Mouse (Mus musculus) neural tube, embryonic 12.5 days (tissue): Measurements from ENCODE around the gene Mrgprh. TPM values are rescaled to one million over a fixed set of nuclear protein-coding genes. Genes with fewer than 3 reads are reported as not detected.

ENCODE experiments used
- ATAC-seq: fragments of 200-750 bp; cut with Nextera tagmentation; 2 replicates; pipeline ENCODE4 v1.8.0; 2017; ENCODE audit warnings: low read depth, mild to moderate bottlenecking, moderate TSS enrichment, moderate library complexity; ENCODE audit not compliant: low FRiP score
- H3K27ac ChIP-seq: fragments of 300-500 bp; sonication (generic); 2 replicates; pipeline ENCODE4 v1.5.1; 2016
- H3K27me3 ChIP-seq: fragments of 300-500 bp; sonication (generic); replicated peaks from 2 replicates; pipeline ENCODE4 v1.6.1; 2016; ENCODE audit warnings: mild to moderate bottlenecking
- H3K36me3 ChIP-seq: fragments of 300-500 bp; sonication (generic); 2 replicates; pipeline ENCODE4 v1.6.1; 2016; ENCODE audit warnings: mild to moderate bottlenecking
- H3K4me1 ChIP-seq: fragments of 300-500 bp; sonication (generic); 2 replicates; pipeline ENCODE4 v1.6.1; 2016
- H3K4me2 ChIP-seq: fragments of 300-500 bp; sonication (generic); replicated peaks from 2 replicates; pipeline ENCODE4 v1.6.1; 2016; ENCODE audit warnings: mild to moderate bottlenecking
- H3K4me3 ChIP-seq: fragments of 300-500 bp; sonication (generic); 2 replicates; pipeline ENCODE4 v1.5.1; 2016
- H3K9ac ChIP-seq: fragments of 300-500 bp; sonication (generic); 2 replicates; pipeline ENCODE4 v1.6.1; 2016; ENCODE audit warnings: mild to moderate bottlenecking
- H3K9me3 ChIP-seq: fragments of 300-500 bp; sonication (generic); 2 replicates; pipeline ENCODE4 v1.6.1; 2016; ENCODE audit warnings: mild to moderate bottlenecking
- WGBS: fragments of 180-500 bp; shearing (Covaris S2); methylation state at CpG from one replicate; pipeline ENCODE4 v1.1.7; 2016; 5-methylcytosine and 5-hydroxymethylcytosine counted together
- polyA plus RNA-seq: library from polyadenylated mRNA; unstranded; fragments of >200 nt; fragmentation: Nextera tagmentation; extraction: Ambion mirVana; gene quantifications from 2 replicates; pipeline ENCODE4 v1.2.1, GENCODE M21; 2016

Mrgprh gene
- polyA plus RNA-seq = not detected in 2 replicates

GRCm38 (mm10) chr17:12875734-12876133, at the start of gene Mrgprh:
TSS of gene Mrgprh (plus strand) at chr17:12876034.
- ATAC-seq = no peak
- Histone ChIP-seq H3K9ac (no peak within 1 kb of the TSS), H3K4me3 (no peak within 1 kb of the TSS), H3K4me2 (no peak within 1 kb of the TSS), H3K27ac (no peak within 1 kb of the TSS), H3K27me3 (no peaks in the 10 kb centered on the region), H3K9me3 (no peaks in the 10 kb centered on the region), H3K4me1 (no peaks in the 10 kb centered on the region; the same call in 1 of the 2 replicates), H3K36me3 (no peaks in the 10 kb centered on the region)
- WGBS = 77% methylated on average over 5 of the region's 5 CpGs

DNA sequence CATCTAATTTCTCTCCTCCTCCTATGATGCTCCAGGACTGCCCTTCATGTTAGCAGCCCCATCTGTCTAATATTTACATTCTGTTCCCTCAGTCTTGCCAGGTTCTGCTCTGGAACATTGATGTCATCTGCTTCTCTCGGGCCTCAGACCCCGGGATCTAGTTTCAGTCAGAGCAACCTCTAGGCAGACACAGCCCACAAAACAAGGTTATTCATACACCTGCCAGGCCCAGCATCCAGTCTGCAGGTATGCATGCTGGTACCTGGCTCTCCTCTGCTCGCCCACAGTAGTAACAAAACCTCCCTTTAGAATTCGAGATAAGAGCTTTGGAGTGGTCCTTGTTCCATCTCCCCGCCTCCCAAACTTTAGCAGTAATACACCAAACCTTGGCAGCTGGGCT, 45.5 kb upstream of the Mrgprh start:
- H3K9ac ChIP-seq = no peak overlapping the region
- H3K27ac ChIP-seq = no peak overlapping the region
- no peaks in the 10 kb centered on the region for H3K36me3 ChIP-seq
- no peaks in the 10 kb centered on the region for H3K27me3 ChIP-seq
- no peak for ATAC-seq
- 80% methylated on average over 5 of the region's 5 CpGs for WGBS
- no peak overlapping the region for H3K4me3 ChIP-seq
- 0 out of 2 replicates have a peak, but pooled peaks cover 11% of the 10 kb centered on the region for H3K9me3 ChIP-seq
- H3K4me2 ChIP-seq = no peak overlapping the region
- no peaks in the 10 kb centered on the region for H3K4me1 ChIP-seq

GRCm38 (mm10) chr17:12832231-12832630, 43.6 kb upstream of the Mrgprh start:
- Histone ChIP-seq H3K4me2 (no peak overlapping the region), H3K4me1 (no peaks in the 10 kb centered on the region), H3K9me3 (0 out of 2 replicates have a peak, but pooled peaks cover 8% of the 10 kb centered on the region), H3K27ac (no peak overlapping the region), H3K27me3 (no peaks in the 10 kb centered on the region), H3K36me3 (no peaks in the 10 kb centered on the region), H3K9ac (no peak overlapping the region), H3K4me3 (no peak overlapping the region)
- 98% methylated on average over 3 of the region's 3 CpGs for WGBS
- no peak for ATAC-seq

- no peak overlapping the region for H3K27ac ChIP-seq
- WGBS = 95% methylated on average over 4 of the region's 4 CpGs
- ATAC-seq = no peak
- 0 out of 2 replicates have a peak, but pooled peaks cover 4% of the 10 kb centered on the region for H3K9me3 ChIP-seq
- no peak overlapping the region for H3K4me3 ChIP-seq
- no peaks in the 10 kb centered on the region for H3K36me3 ChIP-seq
- H3K4me2 ChIP-seq = no peak overlapping the region
- no peak overlapping the region for H3K9ac ChIP-seq
- H3K4me1 ChIP-seq = no peaks in the 10 kb centered on the region
- H3K27me3 ChIP-seq = no peaks in the 10 kb centered on the region
Observed at GRCm38 (mm10) chr17:12832657-12833056, 43.2 kb upstream of the Mrgprh start.

- Histone ChIP-seq H3K4me1 (no peaks in the 10 kb centered on the region), H3K4me2 (no peak overlapping the region), H3K4me3 (no peak overlapping the region), H3K9me3 (0 out of 2 replicates have a peak, but pooled peaks cover 3% of the 10 kb centered on the region), H3K36me3 (no peaks in the 10 kb centered on the region), H3K27ac (no peak overlapping the region), H3K27me3 (no peaks in the 10 kb centered on the region), H3K9ac (no peak overlapping the region)
- ATAC-seq = no peak
- WGBS = 73% methylated on average over 3 of the region's 3 CpGs
Observed at GRCm38 (mm10) chr17:12834317-12834716, 41.5 kb upstream of the Mrgprh start.

GRCm38 (mm10) chr17:12834826-12835225, 41.0 kb upstream of the Mrgprh start:
- Histone ChIP-seq H3K36me3 (no peaks in the 10 kb centered on the region), H3K9ac (no peak overlapping the region), H3K9me3 (0 out of 2 replicates have a peak, but pooled peaks cover 3% of the 10 kb centered on the region), H3K27ac (no peak overlapping the region), H3K4me3 (no peak overlapping the region), H3K27me3 (no peaks in the 10 kb centered on the region), H3K4me1 (no peaks in the 10 kb centered on the region), H3K4me2 (no peak overlapping the region)
- WGBS = 60% methylated on average over 3 of the region's 3 CpGs
- ATAC-seq = no peak

DNA sequence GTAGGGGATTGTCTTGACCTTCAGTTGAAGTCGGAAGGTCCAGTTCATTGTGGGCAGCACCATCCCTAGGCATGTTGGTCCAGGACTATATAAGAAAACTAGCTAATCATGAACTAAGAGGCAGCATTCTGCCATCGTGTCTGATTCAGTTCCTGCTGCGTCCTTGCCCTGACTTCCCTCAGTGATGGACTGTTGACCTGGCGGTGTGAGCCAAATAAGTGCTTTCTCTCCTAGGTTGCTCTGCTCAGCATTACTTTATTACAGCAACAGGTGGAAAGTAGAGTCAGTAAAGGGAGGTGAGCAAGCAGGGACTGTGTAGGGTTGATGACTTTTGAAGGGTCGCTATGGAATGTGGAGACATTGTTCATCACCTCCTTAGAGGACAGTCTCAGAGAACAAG, 40.1 kb upstream of the Mrgprh start:
- no peak overlapping the region for H3K27ac ChIP-seq
- no peaks in the 10 kb centered on the region for H3K27me3 ChIP-seq
- H3K4me3 ChIP-seq = no peak overlapping the region
- no peak for ATAC-seq
- no peak overlapping the region for H3K4me2 ChIP-seq
- no peak overlapping the region for H3K9ac ChIP-seq
- H3K4me1 ChIP-seq = no peaks in the 10 kb centered on the region
- WGBS = 93% methylated on average over 5 of the region's 5 CpGs
- H3K36me3 ChIP-seq = no peaks in the 10 kb centered on the region
- 0 out of 2 replicates have a peak, but pooled peaks cover 3% of the 10 kb centered on the region for H3K9me3 ChIP-seq

- H3K27ac ChIP-seq = no peak overlapping the region
- H3K4me2 ChIP-seq = no peak overlapping the region
- no peaks in the 10 kb centered on the region for H3K9me3 ChIP-seq
- 73% methylated on average over 10 of the region's 10 CpGs for WGBS
- no peaks in the 10 kb centered on the region for H3K4me1 ChIP-seq
- H3K36me3 ChIP-seq = no peaks in the 10 kb centered on the region
- no peak for ATAC-seq
- H3K4me3 ChIP-seq = no peak overlapping the region
- H3K9ac ChIP-seq = no peak overlapping the region
- H3K27me3 ChIP-seq = no peaks in the 10 kb centered on the region
Observed at GRCm38 (mm10) chr17:12839475-12840267, 36.2 kb upstream of the Mrgprh start.

DNA sequence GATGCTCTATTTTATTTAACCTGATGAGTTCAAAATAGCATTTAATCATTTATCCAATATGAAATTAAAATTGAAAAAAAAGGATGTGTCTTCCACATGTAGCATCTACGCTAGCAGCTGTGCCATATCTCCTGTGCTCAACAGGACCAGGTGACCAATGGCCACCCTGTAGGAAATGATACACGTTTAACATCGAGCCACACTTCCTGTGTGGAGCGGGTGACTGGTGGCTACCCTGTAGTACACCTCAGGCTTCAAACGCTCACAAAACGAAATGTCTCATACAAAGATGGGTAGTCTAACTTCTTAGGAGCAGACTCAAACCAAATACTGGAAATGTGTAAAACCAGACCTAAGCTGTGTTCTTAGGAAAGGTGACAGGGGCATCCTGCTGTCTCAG, 32.0 kb upstream of the Mrgprh start:
- no peaks in the 10 kb centered on the region; the same call in 1 of the 2 replicates for H3K4me1 ChIP-seq
- 83% methylated on average over 6 of the region's 6 CpGs for WGBS
- H3K27ac ChIP-seq = no peak overlapping the region
- no peak overlapping the region for H3K4me3 ChIP-seq
- no peak overlapping the region for H3K9ac ChIP-seq
- no peaks in the 10 kb centered on the region for H3K27me3 ChIP-seq
- no peak for ATAC-seq
- no peaks in the 10 kb centered on the region for H3K9me3 ChIP-seq
- H3K4me2 ChIP-seq = no peak overlapping the region
- no peaks in the 10 kb centered on the region for H3K36me3 ChIP-seq

- Histone ChIP-seq H3K9ac (no peak overlapping the region), H3K4me2 (no peak overlapping the region), H3K36me3 (no peaks in the 10 kb centered on the region), H3K4me1 (no peaks in the 10 kb centered on the region; the same call in 1 of the 2 replicates), H3K27ac (no peak overlapping the region), H3K9me3 (no peaks in the 10 kb centered on the region), H3K4me3 (no peak overlapping the region), H3K27me3 (no peaks in the 10 kb centered on the region)
- ATAC-seq = no peak
- WGBS = 90% methylated on average over 4 of the region's 4 CpGs
Observed at GRCm38 (mm10) chr17:12844540-12844939, 31.3 kb upstream of the Mrgprh start.

GRCm38 (mm10) chr17:12845862-12846261, 30.0 kb upstream of the Mrgprh start:
- no peaks in the 10 kb centered on the region for H3K27me3 ChIP-seq
- WGBS = 66% methylated on average over 5 of the region's 5 CpGs
- no peaks in the 10 kb centered on the region; the same call in 1 of the 2 replicates for H3K4me1 ChIP-seq
- no peak for ATAC-seq
- no peak overlapping the region for H3K9ac ChIP-seq
- H3K9me3 ChIP-seq = no peaks in the 10 kb centered on the region
- no peaks in the 10 kb centered on the region for H3K36me3 ChIP-seq
- no peak overlapping the region for H3K4me3 ChIP-seq
- no peak overlapping the region for H3K27ac ChIP-seq
- no peak overlapping the region for H3K4me2 ChIP-seq

GRCm38 (mm10) chr17:12846474-12846873, 29.4 kb upstream of the Mrgprh start:
- Histone ChIP-seq H3K9ac (no peak overlapping the region), H3K4me1 (no peaks in the 10 kb centered on the region; the same call in 1 of the 2 replicates), H3K27me3 (no peaks in the 10 kb centered on the region), H3K4me2 (no peak overlapping the region), H3K27ac (no peak overlapping the region), H3K36me3 (no peaks in the 10 kb centered on the region), H3K9me3 (no peaks in the 10 kb centered on the region), H3K4me3 (no peak overlapping the region)
- no peak for ATAC-seq
- 88% methylated on average over 5 of the region's 5 CpGs for WGBS

DNA sequence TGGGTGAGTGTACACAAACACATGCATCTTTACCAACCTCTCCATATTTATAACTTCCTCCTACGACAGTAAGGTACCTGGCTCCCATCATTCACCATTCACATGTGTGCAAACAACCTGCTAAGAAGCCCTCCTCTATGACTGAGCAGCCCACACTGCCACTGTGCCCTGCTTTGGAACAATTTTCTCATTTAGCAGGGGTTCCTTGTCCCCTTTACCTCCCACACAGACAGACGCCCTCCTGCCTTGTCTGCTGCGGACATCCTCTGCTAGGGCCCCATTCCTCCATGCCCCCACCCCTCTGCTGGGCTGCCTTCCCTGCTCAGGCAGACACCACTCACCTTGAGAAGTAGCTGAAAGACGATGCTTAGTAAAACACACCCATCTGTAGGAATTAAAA, 28.1 kb upstream of the Mrgprh start:
- WGBS = 68% methylated on average over 4 of the region's 4 CpGs
- ATAC-seq = no peak
- Histone ChIP-seq H3K9me3 (no peaks in the 10 kb centered on the region), H3K27me3 (no peaks in the 10 kb centered on the region), H3K27ac (no peak overlapping the region), H3K9ac (no peak overlapping the region), H3K4me3 (no peak overlapping the region), H3K36me3 (no peaks in the 10 kb centered on the region), H3K4me2 (no peak overlapping the region), H3K4me1 (no peaks in the 10 kb centered on the region; the same call in 1 of the 2 replicates)
